In the genomic region with DNA sequence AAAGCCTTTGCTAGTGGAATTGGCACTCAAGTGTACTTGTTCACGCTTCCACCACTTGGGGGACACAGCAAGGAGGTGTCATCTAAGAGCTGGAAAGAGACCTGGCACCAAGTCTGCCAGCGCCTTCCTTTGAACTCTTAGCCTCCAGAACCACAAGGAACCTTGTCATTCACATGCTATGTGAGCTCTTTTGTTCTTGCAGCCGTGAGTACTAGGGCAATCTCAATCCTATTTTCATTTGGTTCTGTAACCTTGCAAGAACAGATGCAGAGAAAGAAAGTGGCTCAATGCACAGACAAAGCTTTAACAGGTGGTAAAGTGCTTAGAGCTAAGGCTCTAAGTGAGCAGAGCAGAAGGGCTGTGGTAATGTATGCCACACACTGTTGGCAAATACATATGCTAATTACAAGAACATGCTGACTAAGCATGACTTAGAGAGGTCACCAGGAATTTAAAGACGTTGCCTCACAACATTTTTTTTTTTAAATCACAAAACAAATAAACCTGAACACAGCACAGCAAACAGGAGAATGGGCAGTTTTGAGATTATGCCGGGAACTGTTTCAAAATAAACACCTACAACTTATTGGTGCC, we compare ENCODE assay signal across 29 mouse cellular contexts. TPM values are rescaled to one million over a fixed set of nuclear protein-coding genes. Genes with fewer than 3 reads are reported as not detected.
DNase-seq lines count a peak whose midpoint lies in the region; ATAC-seq and TF ChIP-seq lines count a peak whose summit lies in the region.
"Had no signal": no experiment of that assay in that cellular context is flagged by ENCODE, and none has a peak within 500 bp of the region (broad histone marks: within the 10 kb centered on the region; RNA-seq: fewer than 3 reads in every experiment).

No protein-coding gene starts in this region.

- no peak for TF ChIP-seq EP300 in liver, embryonic 14.5 days (IDR thresholded peaks at IDR 0.05; ENCODE audit: low read depth)

- H3K36me3 ChIP-seq in heart, embryonic 10.5 days: no peaks in the 10 kb centered on the region
- H3K36me3 ChIP-seq in liver, embryonic 14.5 days (replicated peaks; ENCODE audit: control insufficient read depth, insufficient read depth, low read depth): no peaks in the 10 kb centered on the region
- H3K36me3 ChIP-seq: forebrain, embryonic 10.5 days; G1E; heart, embryonic 15.5 days; hindbrain, embryonic 12.5 days; hindbrain, embryonic 15.5 days had no signal

- H3K4me1 ChIP-seq in heart, embryonic 10.5 days: no peaks in the 10 kb centered on the region
- H3K4me1 ChIP-seq in liver, embryonic 14.5 days (replicated peaks; ENCODE audit: control insufficient read depth in 2 of 2, insufficient read depth in 2 of 2, low read length in 1 of 2): peaks cover 0 to 9% of the 10 kb centered on the region in 2 experiments; a peak in 3 of 4 replicates
- H3K4me1 ChIP-seq: forebrain, embryonic 10.5 days; forebrain, embryonic 13.5 days; heart, embryonic 15.5 days; hindbrain, embryonic 12.5 days; hindbrain, embryonic 15.5 days had no signal

- H3K9me3 ChIP-seq in heart, embryonic 10.5 days: peaks cover 20% of the 10 kb centered on the region
- H3K9me3 ChIP-seq in liver, embryonic 14.5 days (ENCODE audit: control insufficient read depth, low read length): peaks cover 10% of the 10 kb centered on the region

- H3K27me3 ChIP-seq in heart, embryonic 10.5 days (ENCODE audit: insufficient read depth, poor library complexity, severe bottlenecking): no peaks in the 10 kb centered on the region
- H3K27me3 ChIP-seq in liver, embryonic 14.5 days (ENCODE audit: control insufficient read depth, insufficient read depth, low read length): no peaks in the 10 kb centered on the region
- H3K27me3 ChIP-seq: forebrain, embryonic 13.5 days; heart, embryonic 15.5 days; hindbrain, embryonic 12.5 days; hindbrain, embryonic 15.5 days; Patski had no signal

- no peak overlapping the region for H3K9ac ChIP-seq in liver, embryonic 14.5 days (replicated peaks)
- H3K9ac ChIP-seq: forebrain, embryonic 13.5 days; heart, embryonic 15.5 days; hindbrain, embryonic 12.5 days; hindbrain, embryonic 15.5 days had no signal

- peak overlapping the region; percentile 6; the same call in 1 of the 2 replicates for H3K27ac ChIP-seq in heart, embryonic 10.5 days
- H3K27ac ChIP-seq in liver, embryonic 14.5 days: no peak overlapping the region
- H3K27ac ChIP-seq: forebrain, embryonic 10.5 days; forebrain, embryonic 13.5 days; heart, adult 2 months; heart, embryonic 15.5 days; hindbrain, embryonic 12.5 days; hindbrain, embryonic 15.5 days had no signal

- ATAC-seq in liver, embryonic 14.5 days (ENCODE audit: insufficient read depth): no peak
- ATAC-seq: activated CD4-positive, CD25-positive, alpha-beta regulatory T cell, adult 4 months; forebrain, embryonic 13.5 days; forebrain, embryonic 16.5 days; intestine, postnatal 0 days; Patski had no signal

- no peak overlapping the region for H3K4me2 ChIP-seq in liver, embryonic 14.5 days (ENCODE audit: low read depth)
- H3K4me2 ChIP-seq: forebrain, embryonic 13.5 days; heart, embryonic 11.5 days; heart, embryonic 15.5 days; hindbrain, embryonic 12.5 days; hindbrain, embryonic 15.5 days had no signal

- no peak overlapping the region for H3K4me3 ChIP-seq in heart, embryonic 10.5 days
- H3K4me3 ChIP-seq in liver, embryonic 14.5 days (ENCODE audit: insufficient read depth in 1 of 2, low read depth in 2 of 2, low read length in 2 of 2): no peak overlapping the region
- H3K4me3 ChIP-seq: forebrain, embryonic 10.5 days; forebrain, embryonic 13.5 days; heart, adult 2 months; heart, embryonic 15.5 days; hindbrain, embryonic 12.5 days; hindbrain, embryonic 15.5 days had no signal

- 78% methylated on average over 5 of the region's 5 CpGs for WGBS in heart, embryonic 10.5 days
- 68% methylated on average over 5 of the region's 5 CpGs for WGBS in liver, embryonic 14.5 days (ENCODE audit: insufficient replicate concordance)

- no peak for DNase-seq in heart, embryonic 10.5 days (ENCODE audit: low spot score)
- no peak for DNase-seq in heart, postnatal 4 days
- no peak for DNase-seq in liver, embryonic 14.5 days (ENCODE audit: low read depth in 3 of 3, low spot score in 3 of 3)
- DNase-seq in liver: no peak
- DNase-seq in ES-CJ7 (ENCODE audit: low read depth, low spot score): peak; percentile 34
- peak; percentile 59 for DNase-seq in ZHBTc4 (ENCODE audit: low read depth, low spot score)
- DNase-seq in cerebellum, postnatal 36 days: no peak
- no peak for DNase-seq in cerebellum, postnatal 10 days
- DNase-seq: adrenal gland, adult 8-10 months; adrenal gland, postnatal 25 days; cerebellum, adult 18-20 months; cerebellum, adult 9-10 months; cerebellum, postnatal 25 days; embryo, embryonic 11 days; gastrocnemius, postnatal 10 days; gastrocnemius, postnatal 36 days; heart, adult 2 months; heart, postnatal 10 days had no signal

- TF ChIP-seq CTCF in liver, embryonic 14.5 days (IDR thresholded peaks at IDR 0.05; ENCODE audit: low read depth): 0 out of 2 replicates have a peak, but pooled peaks have one; percentile 20

RNA-seq across cellular contexts. Expression of gene Prpf4b, which starts 23.8 kb away (rescaled TPM):
- 49.1 and 55.1 TPM in 2 replicates for polyA plus RNA-seq in heart, embryonic 10.5 days (2016; fragmentation: Nextera tagmentation; extraction: Ambion mirVana)
- 10 to 100 TPM; 49.3 to 51.7 TPM for total RNA-seq in heart, postnatal 4 days (2021)
- polyA plus RNA-seq in liver, embryonic 14.5 days (2012; rRNA removed): 33.7 and 52.4 TPM in 2 replicates
- 37.2 and 43.7 TPM in 2 replicates for polyA plus RNA-seq in liver, embryonic 14.5 days (2014; fragmentation: Nextera tagmentation; extraction: Ambion mirVana)

Comparison
In these comparisons a context has a peak if more than half of its experiments do, and no peak if none do; other contexts are left out.
1. DNase-seq: peak in ES-CJ7 (single experiment) and ZHBTc4 (single experiment); none in heart, embryonic 10.5 days (single experiment), heart, postnatal 4 days (single experiment), liver, embryonic 14.5 days (0 of 3), liver (single experiment), cerebellum, postnatal 36 days (0 of 2) and cerebellum, postnatal 10 days (0 of 2).